Mouse (Mus musculus) thymus, postnatal 10 days (tissue): ENCODE measurements around the gene Thyn1.

Experiments
- DNase-seq, 2 experiments: peaks; one replicate each; pipeline ENCODE4 v3.0.0; 2021; ENCODE audit warnings: low spot score in 2 of 2

Thyn1 gene

DNA sequence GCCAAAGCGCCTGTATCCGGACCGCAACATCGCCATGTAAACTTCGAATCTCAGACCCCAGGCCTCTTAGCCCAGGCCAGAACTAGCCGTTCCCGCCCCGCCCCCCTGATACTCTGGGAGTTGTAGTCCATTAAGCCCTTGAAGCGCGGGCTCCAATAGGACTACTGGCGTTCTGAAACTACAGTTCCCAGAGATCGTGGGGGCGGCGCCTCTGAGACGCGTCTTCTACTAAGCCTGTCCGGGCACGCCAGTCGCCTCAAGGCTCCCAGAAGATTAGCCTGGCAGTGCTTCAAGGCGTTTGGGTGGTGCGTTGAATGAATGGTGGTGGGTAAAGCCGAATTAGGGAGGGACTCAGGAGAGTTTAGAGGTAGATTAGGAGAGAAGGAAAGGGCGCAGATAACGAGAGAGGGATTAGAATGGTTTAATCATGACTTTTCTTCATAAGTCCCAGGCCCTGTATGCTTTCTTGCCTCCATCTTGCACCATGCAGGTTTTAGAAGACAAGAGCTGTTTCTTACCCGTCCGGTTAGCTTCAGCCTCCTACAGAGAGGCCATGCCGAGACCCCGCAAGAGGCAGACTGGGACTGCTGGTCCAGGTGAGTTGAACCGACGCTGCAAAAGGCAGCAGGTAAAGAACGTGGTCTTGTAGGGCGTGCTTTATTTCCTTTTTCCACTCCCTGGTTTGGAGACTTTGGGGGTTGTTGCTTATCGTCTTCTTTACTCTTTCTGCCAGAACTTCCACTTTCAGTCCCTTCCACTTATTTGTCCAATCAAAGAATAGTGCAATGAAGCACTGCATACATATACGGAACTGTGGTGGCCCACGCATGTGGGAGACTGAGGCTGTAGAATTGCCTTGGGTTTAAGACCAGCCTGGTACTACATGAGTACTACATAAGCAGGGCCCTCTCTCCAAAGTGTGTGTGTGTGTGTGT lies at the start of gene Thyn1, which contains the start of gene Acad8:
TSS of gene Thyn1 (plus strand) at position 250 of the 935 bp plus-strand sequence.
TSS of gene Acad8 (minus strand) at position 106 of the 935 bp plus-strand sequence.
- peak; percentile 87 to 90 for DNase-seq

DNA sequence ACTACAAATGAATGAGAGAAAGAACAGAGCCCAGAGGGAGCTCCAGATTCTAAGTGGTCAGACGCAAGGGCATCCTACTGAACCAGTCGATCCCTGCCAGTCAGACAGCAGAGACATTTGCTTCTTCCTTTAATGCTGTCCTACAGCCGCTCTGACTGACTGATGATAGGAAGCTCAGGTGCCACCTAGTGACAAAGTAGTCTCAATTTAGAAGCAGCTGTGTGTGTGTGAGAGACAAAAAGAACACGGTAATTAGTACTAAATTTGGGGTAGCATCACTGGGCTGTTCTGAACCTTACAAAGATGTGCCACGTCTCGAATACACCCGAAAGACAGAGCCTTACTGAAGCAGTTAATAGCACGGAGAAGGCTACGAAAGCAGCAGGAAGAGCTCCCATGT lies 21.8 kb upstream of the Thyn1 start:
- no peak for DNase-seq

DNA sequence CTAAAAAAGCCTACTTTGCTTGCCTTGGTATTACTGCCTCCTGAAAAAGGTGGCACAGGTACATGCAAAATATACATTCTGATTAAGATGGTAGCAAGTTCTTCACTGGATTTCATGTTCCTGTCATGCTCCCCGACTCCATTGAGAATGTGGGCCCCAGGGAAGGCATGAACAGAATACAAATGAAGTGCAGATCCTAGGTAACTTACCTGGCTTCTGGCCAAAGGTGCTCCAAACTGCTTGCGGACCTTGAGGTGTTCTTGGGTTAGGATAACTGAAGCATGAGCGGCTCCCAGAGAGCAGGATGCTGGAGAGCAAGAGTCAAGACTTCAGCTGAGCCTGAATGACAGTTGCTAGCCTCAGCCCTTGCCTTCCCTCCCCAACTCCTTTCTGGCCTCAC lies 20.7 kb upstream of the Thyn1 start:
- no peak for DNase-seq

DNA sequence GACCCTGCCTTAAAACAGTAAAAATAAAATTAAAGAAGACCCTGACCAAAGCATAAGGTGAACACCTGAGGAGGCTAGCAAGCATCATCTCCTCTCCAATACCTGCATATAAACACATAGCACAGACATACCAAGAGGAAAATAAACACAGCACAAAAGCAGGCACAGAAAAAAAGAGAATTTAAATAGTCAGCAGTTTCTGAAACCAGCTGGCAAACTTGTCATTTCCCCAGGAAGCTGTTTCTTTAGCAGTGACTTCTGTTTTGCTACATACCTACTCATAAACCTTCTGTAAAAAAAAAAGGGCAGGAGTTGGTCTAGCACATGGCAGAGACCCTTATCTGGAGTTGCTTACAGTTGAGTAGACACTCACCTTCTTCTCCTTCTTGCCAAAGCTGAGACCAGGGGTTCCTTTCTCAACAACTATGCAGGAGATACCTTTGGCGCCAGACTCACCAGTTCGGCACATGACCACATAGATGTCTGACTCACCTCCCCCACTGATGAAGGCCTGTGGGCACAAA lies 14.4 kb upstream of the Thyn1 start:
- no peak for DNase-seq

DNA sequence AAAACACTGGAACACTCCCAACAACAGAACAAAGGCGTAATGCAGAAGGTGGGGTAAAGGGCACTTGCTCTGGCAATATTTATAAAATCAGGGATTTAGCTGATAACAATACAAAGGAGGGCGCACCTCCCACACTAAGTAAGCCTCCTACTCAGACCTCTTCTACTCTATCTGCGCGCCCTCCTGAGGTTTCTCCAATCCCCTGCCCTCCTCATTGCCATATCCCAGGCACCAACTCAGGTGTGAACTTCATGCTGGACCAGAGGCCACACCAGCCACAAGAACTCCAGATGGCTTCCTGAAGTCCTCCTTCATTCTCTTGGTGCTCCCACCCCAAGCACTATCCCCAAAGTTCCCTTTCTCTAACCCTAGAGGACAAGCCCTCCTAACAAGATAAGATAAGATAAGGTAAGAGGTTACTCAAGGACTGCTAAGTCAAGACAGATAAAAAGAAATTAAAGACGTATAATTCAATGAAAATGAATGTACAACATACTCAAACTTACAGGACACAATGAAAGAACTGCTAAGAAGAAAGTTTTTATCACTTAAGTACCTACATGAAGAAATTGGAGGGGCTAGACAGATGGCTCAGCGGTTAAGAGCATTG lies 13.7 kb upstream of the Thyn1 start:
- DNase-seq = no peak

DNA sequence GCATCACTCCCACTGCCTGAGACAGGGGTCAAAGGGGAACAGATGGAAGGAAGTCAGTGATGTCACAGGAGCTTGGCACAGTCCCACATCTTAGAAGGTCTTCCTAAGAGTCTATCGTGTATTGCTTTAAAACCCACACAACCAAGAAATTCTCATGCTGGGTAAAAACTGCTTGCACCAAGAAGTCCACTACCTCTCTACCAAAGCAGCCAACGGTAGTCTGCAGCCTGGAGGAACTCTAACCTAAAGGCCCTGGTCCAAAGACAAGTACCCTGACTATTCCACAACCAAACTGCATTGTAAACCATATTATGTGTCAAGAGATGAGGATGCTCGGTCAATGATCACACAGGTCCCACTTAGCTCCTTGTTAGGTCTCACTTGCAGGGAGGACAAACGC lies 9.3 kb upstream of the Thyn1 start:
- no peak for DNase-seq

DNA sequence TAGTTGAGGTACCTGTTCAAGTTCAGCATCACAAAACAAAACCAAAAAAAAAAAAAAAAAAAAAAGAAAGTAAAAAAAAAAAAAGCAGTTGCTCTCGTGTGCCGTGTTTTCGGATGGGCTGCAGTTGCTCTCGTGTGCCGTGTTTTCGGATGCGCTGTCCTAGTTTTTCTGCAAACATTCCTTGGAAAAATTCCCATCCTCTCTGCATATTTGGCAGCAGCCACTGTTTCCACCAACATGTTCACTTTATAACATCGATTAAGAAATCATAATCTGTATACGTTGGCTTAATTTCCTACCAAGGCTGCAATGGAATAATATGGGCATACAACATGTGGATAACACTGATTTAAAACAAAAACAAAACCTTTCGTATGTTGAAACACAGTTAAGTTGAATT lies 6.4 kb upstream of the Thyn1 start:
- DNase-seq = no peak

DNA sequence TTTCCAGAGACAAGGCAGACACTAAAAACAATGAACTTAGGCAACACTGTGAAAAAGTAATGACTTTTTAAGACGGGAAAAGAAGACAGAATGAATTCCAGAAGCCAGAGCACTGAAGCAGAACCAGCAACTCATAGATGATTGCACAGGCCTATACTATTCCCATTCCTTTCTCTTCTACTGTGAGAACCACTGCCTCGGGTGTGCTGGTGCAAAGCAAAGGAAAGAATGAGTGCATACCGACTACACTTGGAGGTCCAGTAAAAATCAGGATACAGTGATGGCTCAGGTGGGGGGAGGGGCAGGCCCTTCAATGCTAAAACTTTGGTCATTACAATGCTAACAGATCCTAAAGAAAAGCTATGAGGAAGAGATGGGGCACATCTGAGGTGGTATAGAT lies 5.6 kb upstream of the Thyn1 start:
- DNase-seq = no peak

DNA sequence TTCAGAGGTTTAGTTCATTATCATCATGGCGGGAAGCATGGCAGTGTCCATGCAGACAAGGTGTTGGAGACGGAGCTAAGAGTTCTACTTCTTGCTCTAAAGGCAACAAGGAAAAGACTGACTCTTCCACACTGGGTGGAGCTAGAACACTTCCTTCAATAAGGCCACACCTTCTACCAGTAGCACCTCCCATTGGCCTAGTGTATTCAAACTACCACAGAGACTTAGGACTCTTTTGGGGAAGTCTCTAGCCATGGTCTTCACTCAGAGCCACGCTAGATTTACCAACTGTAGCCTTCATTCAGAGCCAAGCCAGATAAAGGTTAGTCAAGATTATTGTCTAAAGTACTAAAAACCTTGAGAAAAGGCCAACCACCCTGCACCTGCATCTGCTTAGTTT lies 2.4 kb upstream of the Thyn1 start:
- DNase-seq = no peak

DNA sequence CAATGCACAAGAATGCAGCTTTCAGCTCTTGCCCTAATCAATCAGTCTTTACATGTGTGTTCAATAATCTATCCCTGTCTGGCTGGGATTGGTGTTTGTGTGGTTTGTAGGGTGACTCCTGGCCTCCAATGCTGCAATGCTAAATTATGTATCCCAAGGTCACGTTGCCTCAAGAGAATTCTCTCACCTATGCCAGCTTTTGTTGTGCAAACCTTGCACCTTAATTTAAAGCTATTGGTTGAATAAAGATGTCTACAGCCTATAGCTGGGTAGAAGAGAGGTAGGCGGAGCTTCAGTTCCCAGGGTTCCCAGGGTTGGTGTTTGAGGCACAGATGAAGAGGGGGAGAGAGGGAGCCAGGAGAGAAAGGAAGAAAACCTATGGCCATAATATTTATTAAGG lies 2.0 kb upstream of the Thyn1 start:
- DNase-seq = no peak

DNA sequence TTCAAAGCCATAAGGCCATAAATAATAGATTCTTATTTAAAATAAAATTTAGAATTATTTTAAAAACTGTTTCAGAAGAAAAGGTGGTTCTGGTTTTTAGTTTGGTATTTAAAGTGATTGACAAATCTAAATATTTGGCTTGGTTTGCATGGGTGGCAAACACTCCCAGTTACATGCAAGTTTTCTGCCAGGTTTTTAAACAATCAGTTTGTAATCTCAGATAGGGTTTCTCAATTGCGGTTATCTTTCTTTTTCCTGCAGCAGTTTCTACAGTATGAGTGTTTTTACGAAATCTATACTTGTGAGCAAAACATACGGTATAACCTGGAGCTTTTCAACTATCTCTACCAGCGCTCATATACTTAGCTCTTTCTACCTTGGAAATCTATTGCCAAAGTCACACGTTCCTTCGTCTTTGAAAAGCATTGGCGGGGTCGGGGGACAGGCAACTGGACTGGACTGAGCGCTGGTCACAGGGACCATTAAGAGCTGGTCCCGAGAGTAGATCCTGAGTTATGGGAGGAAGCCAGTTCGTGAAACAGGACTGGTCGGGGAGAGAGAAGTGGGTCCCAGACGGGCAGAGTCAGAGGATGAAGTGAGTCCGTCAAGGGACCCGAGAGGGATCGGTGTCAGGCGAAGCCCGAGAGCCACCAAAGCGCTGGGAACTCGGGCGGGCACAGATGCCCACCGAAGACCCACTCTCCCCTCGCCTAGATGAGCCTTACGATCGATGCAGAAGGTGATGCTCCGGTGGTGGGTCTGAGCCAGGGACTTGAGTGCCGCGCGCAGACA lies 645 bp upstream of the Thyn1 start:
- no peak for DNase-seq

DNA sequence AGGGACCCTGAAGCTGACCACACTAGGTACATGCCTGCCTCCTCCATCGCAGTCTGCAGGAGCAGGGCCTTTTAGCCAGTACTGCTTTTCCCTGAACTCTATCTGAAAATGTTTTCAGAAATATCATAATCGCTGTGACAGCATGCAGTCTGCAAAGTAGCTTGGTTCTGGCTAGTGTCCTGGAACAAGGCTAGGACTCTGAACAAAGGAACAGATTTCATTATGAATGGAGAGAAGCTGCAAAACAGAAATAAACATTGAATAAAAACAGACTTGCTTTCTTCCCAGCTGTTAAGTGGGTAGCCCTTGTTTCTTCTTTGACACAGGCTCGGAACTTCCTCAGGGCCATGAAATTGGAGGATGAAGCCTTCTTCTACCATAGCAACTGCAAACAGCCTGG lies 5.7 kb downstream of the Thyn1 start:
- no peak for DNase-seq

DNA sequence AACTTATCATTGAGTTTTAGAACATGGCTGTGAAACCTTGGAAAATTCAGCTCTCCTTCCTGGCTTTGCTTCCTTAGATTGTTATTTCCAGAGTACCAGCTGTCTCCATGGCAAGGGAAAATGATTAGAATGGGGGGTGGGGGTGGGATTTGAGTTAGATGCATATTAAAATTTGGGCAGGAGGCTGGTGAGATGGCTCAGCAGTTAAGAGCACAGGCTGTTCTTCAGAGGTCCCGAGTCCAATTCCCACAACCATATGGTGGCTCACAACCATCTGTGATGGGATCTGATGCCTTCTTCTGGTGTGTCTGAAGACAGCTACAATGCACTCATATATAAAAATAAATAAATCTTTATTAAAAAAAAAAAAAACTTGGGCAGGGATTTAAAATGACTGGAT lies 6.4 kb downstream of the Thyn1 start:
- no peak for DNase-seq

DNA sequence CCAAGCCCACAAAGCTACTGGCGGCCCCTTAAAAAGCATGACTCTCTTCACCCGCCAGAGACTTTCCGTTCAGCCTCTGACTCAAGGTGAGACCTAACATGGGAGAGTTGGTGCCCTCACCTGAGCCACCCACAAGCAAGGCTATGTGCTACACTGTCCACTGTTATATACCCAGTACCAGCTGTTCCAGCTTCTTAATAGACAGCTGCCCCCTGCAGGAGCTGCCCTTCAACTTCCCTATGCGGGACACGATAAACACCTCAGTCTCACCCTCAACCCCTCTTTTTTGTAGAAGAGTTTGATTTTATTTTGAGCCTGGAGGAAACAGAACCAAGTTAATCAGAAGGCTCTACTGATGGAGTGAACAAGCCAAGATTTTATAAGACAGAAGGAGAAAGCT lies 7.4 kb downstream of the Thyn1 start:
- no peak for DNase-seq

DNA sequence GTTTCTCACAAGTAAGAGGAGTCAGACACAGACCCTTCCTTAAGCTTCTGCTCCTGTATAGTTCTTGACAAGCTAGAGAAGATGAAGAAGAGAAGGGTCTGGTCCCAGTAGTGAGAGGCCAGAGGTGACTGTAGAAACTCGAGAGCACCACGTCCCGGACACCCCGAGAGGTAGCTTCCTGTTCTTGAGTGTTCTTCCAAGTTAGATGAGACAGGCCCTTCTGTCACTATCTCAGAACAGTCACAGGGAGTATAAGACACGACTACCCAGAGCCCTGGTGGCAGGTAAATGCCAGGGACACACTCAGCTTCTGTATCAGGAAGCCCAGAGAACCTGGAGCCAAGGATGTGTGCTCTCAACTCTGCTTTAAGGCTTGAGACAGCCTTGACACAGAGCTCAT lies 9.7 kb downstream of the Thyn1 start:
- no peak for DNase-seq

DNA sequence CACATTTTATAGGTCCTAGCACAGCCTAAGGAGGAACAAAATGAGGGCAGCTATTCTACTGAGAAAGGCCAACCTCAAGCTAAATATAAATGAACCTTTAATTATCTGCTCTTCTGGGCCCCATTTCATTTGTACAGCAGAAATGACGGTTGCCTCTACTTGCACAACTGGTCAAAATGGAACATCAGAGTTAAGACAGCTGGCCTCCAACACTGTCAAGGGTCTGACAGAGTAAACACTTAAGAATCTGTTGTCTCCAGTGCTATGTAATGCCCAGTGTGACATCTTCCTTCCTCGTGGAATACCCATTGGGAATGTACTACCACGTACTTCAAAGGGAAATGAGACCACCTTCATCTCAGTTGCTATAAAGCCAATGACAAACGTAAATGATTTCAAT lies 12.1 kb downstream of the Thyn1 start:
- no peak for DNase-seq

DNA sequence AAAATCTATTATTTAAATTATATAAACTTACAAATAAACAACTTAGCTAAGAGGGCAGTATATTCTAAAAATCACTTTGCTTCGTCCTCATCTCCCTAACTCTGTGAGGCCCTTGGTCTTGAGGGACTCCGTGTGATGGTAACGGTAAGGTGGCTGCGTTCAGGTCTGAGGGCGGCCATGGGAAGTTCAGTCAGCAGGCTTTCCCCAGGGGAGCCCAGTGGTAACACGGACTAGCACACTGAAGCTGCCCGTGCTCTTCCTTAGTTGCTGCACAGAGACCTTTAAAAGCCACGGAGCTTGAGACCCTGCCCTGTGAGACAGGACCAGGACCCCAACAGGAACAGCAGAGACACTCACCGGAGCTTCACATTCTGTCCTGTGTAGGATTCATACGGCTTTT lies 19.5 kb downstream of the Thyn1 start:
- DNase-seq = no peak

DNA sequence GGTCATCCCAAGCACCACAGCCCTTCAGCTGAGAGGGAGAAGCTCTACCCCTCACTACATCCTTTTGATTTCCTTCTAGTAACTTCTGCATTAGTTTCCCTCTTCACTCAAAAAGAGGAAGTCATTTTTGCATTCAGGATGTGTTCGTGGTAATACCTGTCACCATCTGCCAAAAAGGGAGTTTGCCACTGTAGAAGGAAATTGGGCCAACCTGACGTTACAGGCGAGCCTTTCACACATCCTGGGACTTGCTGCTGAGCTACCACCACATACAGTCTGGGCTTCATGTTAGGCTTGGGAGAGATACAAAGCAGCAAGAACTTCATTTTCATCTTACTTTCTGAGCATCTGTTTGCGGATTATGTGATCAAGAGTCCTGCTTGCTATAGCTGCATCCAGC lies 24.2 kb downstream of the Thyn1 start:
- DNase-seq = peak in 1 of 2 experiments; percentile 7

DNA sequence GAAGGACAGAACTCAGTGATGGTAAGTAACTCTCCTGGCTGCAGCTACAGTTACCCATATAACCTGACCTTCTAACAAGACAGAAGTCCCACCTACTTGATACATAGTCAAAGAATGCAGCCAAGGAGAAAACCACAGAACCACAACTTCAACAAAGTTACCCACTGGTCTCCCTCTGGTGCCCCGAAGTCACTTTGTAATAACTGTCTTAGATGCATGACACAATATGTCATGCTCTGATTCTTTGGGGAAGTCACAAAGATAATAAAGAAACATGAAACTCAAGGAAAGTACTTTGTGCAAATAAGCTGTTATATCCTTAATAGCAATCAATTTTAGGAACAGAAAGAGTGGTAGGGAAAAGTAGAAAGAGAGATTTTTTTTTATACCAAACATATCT lies 27.2 kb downstream of the Thyn1 start:
- no peak for DNase-seq

DNA sequence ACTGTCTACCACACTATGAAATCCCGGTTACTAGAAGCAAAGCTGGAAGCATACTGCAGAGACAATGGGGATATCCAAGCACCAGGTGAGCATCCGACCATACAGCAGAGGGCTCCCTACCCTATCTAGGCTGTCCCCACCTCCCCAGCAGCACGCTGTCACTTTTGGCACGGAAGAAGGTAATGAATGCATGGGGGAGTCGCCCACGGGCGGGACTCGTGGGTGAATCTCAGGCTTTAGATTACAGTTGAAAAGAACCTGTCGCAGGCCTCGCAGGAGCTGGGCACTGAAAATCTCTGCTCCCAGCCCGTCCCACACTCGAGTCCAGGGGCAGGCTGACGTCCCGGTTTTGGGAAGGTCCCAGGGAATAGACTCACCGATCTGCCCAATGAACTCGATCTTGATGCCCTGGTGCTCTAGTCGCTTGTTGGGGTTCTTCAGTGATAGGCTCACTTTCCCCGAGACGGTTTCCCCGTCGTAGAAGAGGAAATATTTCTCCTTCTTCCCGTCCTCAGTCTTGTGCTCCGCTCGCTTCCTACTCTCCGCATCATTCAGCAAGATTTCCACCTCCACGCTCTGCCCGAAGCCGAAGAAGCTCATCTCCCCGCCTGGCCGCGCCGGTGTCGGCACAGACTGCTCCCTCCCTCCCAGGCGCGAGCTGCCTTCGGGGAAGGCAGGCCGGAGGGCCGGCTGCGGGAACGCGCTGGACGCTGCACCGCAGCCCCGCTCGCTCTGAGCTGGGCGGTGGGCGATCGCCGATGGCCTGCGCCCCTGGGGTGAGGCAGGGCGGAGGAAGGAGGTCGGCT lies 29.7 kb downstream of the Thyn1 start:
- peak; percentile 58 to 59 for DNase-seq
